Mouse (Mus musculus) lung, postnatal 36 days (tissue): Measurements from ENCODE around the gene Bmi1.

Experiments used
- DNase-seq: peaks from one replicate; pipeline ENCODE4 v3.0.0; 2022; ENCODE audit warnings: mixed read lengths

Gene Bmi1

DNA sequence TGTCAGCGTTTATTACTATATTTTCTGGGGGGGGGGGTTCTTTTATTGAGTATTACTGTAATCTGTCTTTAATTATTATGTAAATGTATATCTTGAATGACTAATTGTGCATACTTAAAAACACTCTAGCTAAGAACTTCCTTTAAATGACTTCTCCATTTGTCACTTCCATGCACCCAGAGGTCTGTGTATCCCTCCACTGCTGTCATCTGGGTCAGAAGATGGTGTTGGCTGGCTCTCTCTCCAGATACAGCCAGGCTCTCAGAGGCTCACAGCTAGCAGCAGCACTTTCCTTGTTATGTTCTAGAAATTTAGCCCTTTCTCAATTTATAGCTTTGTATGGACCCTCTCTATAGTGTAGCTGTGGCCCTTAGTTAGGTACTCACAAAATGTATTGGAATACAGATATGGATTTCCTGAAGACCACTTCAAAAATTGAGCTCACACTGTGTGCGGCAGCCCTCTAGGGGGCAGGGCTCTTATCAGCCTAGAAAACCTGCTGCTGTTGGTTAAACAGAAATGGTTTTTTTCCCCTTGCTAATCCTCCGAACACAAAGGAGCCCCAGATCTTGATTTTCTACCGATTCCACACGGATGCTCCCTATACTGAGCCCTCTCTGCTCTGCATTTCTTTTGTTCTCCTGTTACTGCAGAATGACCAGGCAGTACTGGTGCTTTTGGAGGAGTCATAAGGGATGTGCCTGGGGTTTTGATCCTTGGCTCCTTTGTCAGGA is 57.7 kb downstream of the Bmi1 start:
- peak; percentile 11 for DNase-seq
